Mouse (Mus musculus): ENCODE measurements at regions not wholly inside any gene's neighbourhood (a gene's known extent, or its start where the extent isn't known, plus 50 kb on each side); places are given as distances from the start of the nearest gene placed in this dataset.

GRCm38 (mm10) chr11:114321974-114322373, 255.1 kb upstream of the Sdk2 start:
- DNase-seq: no peak

- no peak for DNase-seq
These were observed 254.7 kb upstream of the Sdk2 start for GRCm38 (mm10) chr11:114321527-114321926.

GRCm38 (mm10) chr11:114315274-114315673, 248.4 kb upstream of the Sdk2 start:
- no peak for DNase-seq

GRCm38 (mm10) chr11:114313652-114314051, 246.8 kb upstream of the Sdk2 start:
- no peak for DNase-seq

GRCm38 (mm10) chr11:114311640-114312039, 244.8 kb upstream of the Sdk2 start:
- DNase-seq: no peak

- DNase-seq: no peak
These were observed 236.9 kb upstream of the Sdk2 start for GRCm38 (mm10) chr11:114303636-114304354.

GRCm38 (mm10) chr11:114300611-114301319, 233.9 kb upstream of the Sdk2 start:
- no peak for DNase-seq

GRCm38 (mm10) chr11:114296816-114297334, 230.0 kb upstream of the Sdk2 start:
- no peak for DNase-seq

- DNase-seq: no peak
These were observed 227.8 kb upstream of the Sdk2 start for GRCm38 (mm10) chr11:114294511-114295250.

GRCm38 (mm10) chr11:114291258-114291657, 224.4 kb upstream of the Sdk2 start:
- DNase-seq: no peak

GRCm38 (mm10) chr11:114289946-114290345, 223.1 kb upstream of the Sdk2 start:
- no peak for DNase-seq

GRCm38 (mm10) chr11:114284820-114285666, 218.2 kb upstream of the Sdk2 start:
- no peak for DNase-seq

- peak; percentile 4 for DNase-seq
These were observed 216.4 kb upstream of the Sdk2 start for GRCm38 (mm10) chr11:114283208-114283607.

GRCm38 (mm10) chr11:114282566-114282965, 215.7 kb upstream of the Sdk2 start:
- DNase-seq: no peak

GRCm38 (mm10) chr11:114281846-114282245, 215.0 kb upstream of the Sdk2 start:
- no peak for DNase-seq

- DNase-seq: no peak
These were observed 214.3 kb upstream of the Sdk2 start for GRCm38 (mm10) chr11:114281041-114281695.

GRCm38 (mm10) chr11:114277513-114278304, 210.9 kb upstream of the Sdk2 start:
- no peak for DNase-seq

GRCm38 (mm10) chr11:114270358-114271072, 203.7 kb upstream of the Sdk2 start:
- DNase-seq: no peak

- no peak for DNase-seq
These were observed 195.1 kb upstream of the Sdk2 start for GRCm38 (mm10) chr11:114261959-114262358.

- no peak for DNase-seq
These were observed 191.4 kb upstream of the Sdk2 start for GRCm38 (mm10) chr11:114258218-114258617.
